Mouse (Mus musculus) liver, adult (tissue): ENCODE measurements around the gene Dcakd.

ENCODE experiments used
- GATA4 ChIP-seq: IDR thresholded peaks from 2 replicates; pipeline ENCODE4 v1.6.1; 2014; ENCODE audit warnings: mild to moderate bottlenecking, low read length; ENCODE audit not compliant: insufficient replicate concordance

Dcakd gene

DNA sequence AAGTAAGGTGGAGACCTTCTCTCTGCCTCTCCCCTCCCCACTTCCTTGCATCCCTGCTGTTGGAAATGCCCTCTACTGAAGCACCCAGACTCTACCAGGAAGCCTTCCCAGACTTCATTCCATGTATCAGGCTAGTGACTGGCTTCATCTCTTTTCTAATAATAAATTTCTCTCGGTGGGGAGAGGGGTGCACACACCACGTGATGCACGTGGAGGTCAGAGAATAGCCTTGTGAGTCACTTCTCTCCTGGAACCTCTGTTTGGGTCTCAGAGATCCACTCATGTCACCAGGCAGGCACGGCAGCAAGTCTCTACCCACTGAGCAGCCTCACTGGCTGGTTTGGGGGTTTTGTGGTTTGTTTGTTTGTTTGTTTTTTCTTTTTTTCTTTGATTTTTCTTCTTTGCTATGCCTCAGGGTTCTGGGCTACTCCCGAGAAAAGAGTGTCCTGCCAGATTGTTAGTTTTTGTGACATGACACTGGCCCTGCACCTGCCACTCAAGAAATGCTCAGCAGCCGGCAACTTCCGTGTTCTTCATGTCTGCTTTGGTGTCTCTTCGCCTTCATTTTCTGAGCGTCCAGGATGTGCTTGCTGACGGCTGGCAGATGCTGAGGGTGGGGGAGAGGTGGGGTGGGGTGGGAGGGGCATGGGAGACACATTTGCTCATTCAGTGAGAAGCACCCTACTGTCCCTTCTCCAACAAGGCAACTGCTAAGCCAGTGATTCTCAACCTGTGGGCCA is 46.8 kb downstream of the Dcakd start:
- TF ChIP-seq GATA4 = no peak

- no peak for TF ChIP-seq GATA4
Observed at GRCm38 (mm10) chr11:102978052-102978666, 50.0 kb downstream of the Dcakd start.

DNA sequence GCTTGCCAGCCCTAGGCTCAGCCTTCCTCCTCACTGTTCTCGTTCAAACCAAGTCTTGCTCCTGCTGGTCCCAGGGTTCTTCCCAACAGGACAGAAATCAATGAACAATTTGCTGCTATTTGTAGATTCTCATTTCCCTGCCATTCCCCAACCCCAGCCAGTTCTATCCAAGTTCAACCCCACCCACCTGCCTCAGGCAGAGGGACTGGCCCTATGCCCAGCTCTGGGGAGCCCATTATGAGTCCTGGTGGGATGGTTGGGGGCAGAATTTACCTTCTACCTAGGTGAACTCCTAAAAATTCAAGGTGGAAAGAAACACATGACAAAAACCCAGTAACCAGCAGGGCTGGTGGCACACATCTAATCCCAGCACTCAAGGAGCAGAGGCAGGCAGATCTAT is 55.8 kb downstream of the Dcakd start:
- no peak for TF ChIP-seq GATA4

DNA sequence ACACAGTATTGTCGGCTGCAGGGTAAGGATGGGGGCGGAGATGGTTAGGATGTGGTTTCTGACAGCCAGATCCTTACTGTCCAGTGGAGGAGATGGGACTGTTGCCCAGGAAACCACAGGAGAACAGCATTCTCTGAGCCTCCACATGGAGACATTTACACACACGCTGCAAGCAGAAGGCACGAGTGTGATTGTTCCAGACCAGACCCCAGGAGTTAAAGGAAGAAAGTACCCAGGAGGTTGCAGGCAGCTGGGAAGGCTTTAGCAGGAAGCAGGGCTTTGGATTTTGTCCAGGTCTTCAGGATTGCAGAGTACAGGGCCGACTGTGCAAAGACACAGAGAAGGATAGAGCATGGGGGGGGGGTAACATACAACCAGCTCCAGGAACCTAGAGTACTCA is 56.5 kb downstream of the Dcakd start:
- TF ChIP-seq GATA4 = no peak

- TF ChIP-seq GATA4 = no peak
Observed at GRCm38 (mm10) chr11:102964547-102965091, 63.5 kb downstream of the Dcakd start.

GRCm38 (mm10) chr11:102963855-102964546 is 64.1 kb downstream of the Dcakd start:
- no peak for TF ChIP-seq GATA4

GRCm38 (mm10) chr11:102963246-102963854 is 64.8 kb downstream of the Dcakd start:
- TF ChIP-seq GATA4 = no peak

DNA sequence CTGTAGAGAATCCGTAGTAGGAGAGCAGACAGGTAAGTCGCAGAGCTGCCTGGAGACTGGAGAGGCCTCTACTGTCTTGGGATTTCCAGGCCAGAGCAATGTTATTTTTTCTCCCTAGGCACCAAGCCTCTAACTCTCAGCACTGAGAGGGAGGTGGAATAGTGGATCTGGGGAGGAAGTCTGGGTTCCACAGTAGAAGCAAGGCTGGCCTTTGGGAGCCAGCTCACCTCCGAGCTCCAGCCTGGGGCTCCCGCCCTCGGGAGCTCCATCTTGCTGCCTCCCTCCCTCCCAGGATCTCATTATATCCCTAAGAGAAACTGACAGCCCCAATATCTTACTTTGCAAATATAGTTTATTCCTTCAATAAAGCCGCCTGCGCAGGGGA is 65.3 kb downstream of the Dcakd start:
- TF ChIP-seq GATA4 = no peak

DNA sequence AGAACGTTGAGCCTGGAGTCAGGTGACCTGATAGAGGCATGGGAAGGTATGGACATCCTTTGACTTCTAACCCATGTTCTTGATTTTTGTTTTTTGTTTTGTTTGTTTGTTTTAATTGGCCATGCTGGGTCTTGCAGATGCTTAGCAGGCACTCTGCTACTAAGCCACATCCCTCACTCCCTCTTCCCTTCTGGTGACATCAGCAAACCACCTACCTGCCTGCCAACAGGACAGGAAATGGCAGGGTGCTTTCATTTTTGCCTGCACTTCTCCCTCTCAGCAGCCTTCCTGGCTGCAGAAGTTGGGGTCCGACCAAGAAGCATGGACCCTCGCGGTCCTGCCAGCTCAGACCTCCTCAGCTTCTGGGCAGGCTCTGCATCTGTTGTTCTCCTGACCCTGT is 67.1 kb downstream of the Dcakd start:
- no peak for TF ChIP-seq GATA4

GRCm38 (mm10) chr11:102958870-102959269 is 69.3 kb downstream of the Dcakd start:
- TF ChIP-seq GATA4 = no peak

GRCm38 (mm10) chr11:102958431-102958830 is 69.7 kb downstream of the Dcakd start:
- TF ChIP-seq GATA4 = no peak

DNA sequence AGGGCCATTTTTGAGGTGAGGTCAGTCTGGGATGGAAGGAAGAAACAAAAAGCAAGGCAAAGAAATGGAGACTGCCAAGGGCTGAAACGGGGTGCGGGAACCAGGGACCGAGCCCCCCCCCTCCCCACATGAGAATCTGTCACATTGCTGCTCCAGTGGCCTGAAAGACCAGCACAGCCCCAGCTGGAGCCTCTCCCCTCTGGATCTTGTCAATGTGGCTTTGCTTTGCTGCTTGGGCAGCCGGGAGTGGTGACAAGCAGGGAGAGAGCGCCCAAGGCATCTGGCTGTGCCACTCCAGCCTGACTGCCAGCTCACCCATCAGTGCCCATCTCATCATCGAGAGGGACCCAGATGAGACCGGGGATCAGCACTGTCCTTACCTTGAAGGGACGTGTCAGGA is 70.4 kb downstream of the Dcakd start:
- no peak for TF ChIP-seq GATA4

GRCm38 (mm10) chr11:102956962-102957614 is 71.0 kb downstream of the Dcakd start:
- TF ChIP-seq GATA4 = no peak

DNA sequence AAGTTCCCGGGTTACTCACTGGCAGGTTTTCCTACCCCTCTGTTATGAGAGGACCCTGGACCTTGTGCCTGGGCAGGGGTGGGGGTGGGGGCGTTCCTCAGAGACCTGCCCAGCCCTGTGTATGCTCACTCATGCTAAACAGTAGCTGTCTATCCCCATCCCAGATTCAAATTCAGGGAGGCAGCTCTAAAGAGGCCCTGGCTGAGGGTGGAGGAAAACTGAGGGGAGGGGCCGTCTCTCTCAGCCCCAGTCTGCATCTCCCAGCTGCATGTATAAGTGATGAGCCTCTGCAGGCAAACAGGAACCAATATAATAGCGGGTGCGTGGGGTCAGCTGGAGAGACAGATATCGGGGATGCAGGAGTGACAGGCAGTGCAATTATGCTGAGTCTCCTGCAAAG is 75.2 kb downstream of the Dcakd start:
- TF ChIP-seq GATA4 = no peak
